Mouse (Mus musculus): Measurements from ENCODE around the gene Zfp358. TPM values are rescaled to one million over a fixed set of nuclear protein-coding genes. Genes with fewer than 3 reads are reported as not detected.

The Zfp358 gene
- polyA plus RNA-seq, 1 experiment from 2014 or later: 53.1 TPM

DNA sequence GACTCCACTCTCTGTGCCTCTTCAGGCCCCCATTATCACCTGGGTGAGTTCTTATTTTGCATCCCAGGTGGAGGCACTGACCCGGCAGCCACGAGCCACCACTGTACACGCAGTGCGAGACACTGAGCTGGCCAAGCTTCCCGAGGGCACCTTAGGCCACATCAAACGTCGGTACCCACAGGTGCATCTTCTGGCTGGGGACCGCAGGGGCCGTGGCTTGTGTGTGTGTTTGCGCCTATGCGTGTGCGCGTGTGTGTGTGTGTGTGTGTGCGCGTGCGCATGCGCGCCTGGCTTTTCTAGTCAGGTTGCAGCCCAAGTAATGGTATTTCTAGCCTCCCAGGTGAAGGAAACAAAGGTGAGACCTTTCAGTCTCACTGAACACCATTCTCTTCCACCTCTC, 39.0 kb downstream of the Zfp358 start:
- WGBS: 94% methylated on average over 18 of the region's 18 CpGs
- peaks cover 50% of the 10 kb centered on the region for H3K36me3 ChIP-seq
- no peak overlapping the region for H3K4me2 ChIP-seq (replicated peaks)
- no peak overlapping the region for H3K4me3 ChIP-seq (replicated peaks)
- no peak overlapping the region for H3K27ac ChIP-seq (replicated peaks)
- H3K9ac ChIP-seq: no peak overlapping the region
- H3K9me3 ChIP-seq (replicated peaks): no peaks in the 10 kb centered on the region
- no peaks in the 10 kb centered on the region for H3K27me3 ChIP-seq
- H3K4me1 ChIP-seq: no peaks in the 10 kb centered on the region
- no peak for ATAC-seq (ENCODE audit: insufficient number of reproducible peaks, low FRiP score, low TSS enrichment, low read depth)

DNA sequence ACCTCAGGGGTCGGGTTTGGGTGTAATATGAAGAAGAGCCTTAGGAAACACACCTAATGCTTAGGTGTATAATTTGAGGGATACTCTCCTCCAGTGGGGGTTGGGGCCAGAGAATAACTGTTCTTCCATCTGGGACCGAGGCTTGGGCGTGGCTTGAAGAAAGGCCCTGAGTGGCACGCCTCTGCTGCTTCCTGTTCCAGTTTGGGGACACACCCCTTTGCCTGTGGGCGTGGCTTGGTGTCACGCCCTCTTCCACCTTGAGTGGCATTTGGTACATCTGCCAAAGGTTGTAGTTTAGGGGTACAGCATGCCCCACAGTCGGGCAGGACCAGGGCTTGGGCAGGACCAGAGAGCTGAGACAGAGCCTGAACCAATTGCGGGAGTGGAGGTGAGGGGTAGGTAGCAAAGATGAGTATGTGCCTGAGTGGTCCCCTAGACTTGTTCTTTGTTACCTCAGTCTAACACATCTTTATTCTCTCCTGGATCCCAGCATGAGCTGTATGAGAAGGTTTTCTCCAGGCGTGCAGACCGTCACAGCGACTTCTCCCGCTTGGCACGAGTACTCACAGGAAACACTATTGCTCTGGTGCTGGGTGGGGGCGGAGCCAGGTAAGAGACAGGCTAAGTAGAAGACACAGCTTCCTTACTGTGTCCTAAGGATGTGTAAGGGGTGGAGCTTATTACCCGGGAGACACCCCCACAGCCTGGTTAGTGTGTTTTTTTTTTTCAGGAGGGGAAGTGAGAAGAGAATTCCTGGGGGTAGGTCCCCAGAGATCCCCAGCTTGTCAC, 43.3 kb downstream of the Zfp358 start:
- peaks cover 81% of the 10 kb centered on the region for H3K36me3 ChIP-seq
- H3K4me2 ChIP-seq (replicated peaks): no peak overlapping the region
- H3K27ac ChIP-seq (replicated peaks): no peak overlapping the region
- no peak overlapping the region for H3K4me3 ChIP-seq (replicated peaks)
- H3K9me3 ChIP-seq (replicated peaks): no peaks in the 10 kb centered on the region
- no peaks in the 10 kb centered on the region for H3K4me1 ChIP-seq
- H3K27me3 ChIP-seq: no peaks in the 10 kb centered on the region
- no peak for ATAC-seq (ENCODE audit: insufficient number of reproducible peaks, low FRiP score, low TSS enrichment, low read depth)
- WGBS: 60% methylated on average over 15 of the region's 15 CpGs
- no peak overlapping the region for H3K9ac ChIP-seq

DNA sequence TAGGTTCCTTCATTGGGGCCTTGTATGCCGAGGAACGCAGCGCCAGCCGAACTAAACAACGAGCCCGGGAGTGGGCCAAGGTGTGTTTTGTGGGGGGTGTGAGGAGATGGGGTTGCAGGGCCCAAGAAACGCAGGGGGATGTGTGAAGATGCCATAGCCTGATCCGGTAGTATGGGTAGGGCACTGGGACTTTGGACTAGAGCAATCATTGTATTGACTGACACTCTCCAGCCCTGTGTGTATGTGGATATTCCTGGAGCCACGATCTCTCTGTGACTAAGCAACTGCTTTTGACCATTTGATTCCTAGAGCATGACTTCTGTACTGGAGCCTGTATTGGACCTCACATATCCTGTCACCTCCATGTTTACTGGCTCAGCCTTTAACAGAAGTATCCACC, 44.0 kb downstream of the Zfp358 start:
- no peaks in the 10 kb centered on the region for H3K4me1 ChIP-seq
- ATAC-seq (ENCODE audit: insufficient number of reproducible peaks, low FRiP score, low TSS enrichment, low read depth): no peak
- H3K36me3 ChIP-seq: peaks cover 81% of the 10 kb centered on the region
- no peak overlapping the region for H3K4me3 ChIP-seq (replicated peaks)
- no peak overlapping the region for H3K4me2 ChIP-seq (replicated peaks)
- H3K27ac ChIP-seq (replicated peaks): no peak overlapping the region
- H3K9ac ChIP-seq: no peak overlapping the region
- H3K27me3 ChIP-seq: no peaks in the 10 kb centered on the region
- H3K9me3 ChIP-seq (replicated peaks): no peaks in the 10 kb centered on the region
- WGBS: 97% methylated on average over 9 of the region's 9 CpGs

DNA sequence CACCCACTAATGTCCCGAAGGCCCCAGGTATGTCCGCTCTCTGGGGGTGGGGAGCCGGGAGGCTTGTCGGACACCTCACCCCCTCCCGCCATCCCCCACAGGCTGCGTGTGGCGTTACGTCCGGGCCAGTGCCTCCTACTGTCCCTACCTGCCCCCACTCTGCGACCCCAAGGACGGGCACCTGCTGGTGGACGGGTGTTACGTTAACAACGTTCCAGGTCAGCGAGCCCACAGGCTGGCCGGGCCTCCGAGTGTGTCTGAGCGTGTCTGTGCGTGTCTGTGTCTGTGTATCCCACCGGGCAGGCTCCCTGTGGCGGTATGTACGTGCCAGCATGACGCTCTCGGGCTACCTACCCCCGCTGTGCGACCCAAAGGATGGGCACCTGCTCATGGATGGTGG, 44.7 kb downstream of the Zfp358 start:
- no peak overlapping the region for H3K27ac ChIP-seq (replicated peaks)
- H3K4me1 ChIP-seq: no peaks in the 10 kb centered on the region
- H3K4me2 ChIP-seq (replicated peaks): no peak overlapping the region
- H3K4me3 ChIP-seq (replicated peaks): no peak overlapping the region
- no peak for ATAC-seq (ENCODE audit: insufficient number of reproducible peaks, low FRiP score, low TSS enrichment, low read depth)
- WGBS: 91% methylated on average over 26 of the region's 26 CpGs
- H3K9me3 ChIP-seq (replicated peaks): no peaks in the 10 kb centered on the region
- H3K36me3 ChIP-seq: peaks cover 80% of the 10 kb centered on the region
- H3K27me3 ChIP-seq: no peaks in the 10 kb centered on the region
- no peak overlapping the region for H3K9ac ChIP-seq

DNA sequence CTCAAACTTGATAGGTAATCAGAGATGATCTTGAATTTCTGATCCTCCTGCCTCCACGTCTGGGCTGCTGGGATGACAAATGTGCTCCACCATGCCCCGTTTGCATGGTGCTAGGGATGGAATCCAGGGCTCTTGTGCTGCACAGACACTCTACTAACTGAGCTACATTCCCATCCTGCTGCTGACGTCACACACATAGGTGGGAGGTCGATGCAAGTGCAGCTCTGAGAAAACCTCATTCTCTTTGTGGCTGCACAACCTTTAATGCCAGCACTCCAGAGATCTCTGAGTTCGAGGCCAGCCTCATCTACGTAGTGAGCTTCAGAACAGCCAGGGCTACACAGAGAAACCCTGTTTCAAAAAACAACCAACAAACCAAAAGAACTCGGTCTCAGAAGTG, 46.2 kb downstream of the Zfp358 start:
- WGBS: 83% methylated on average over 7 of the region's 7 CpGs
- Histone ChIP-seq H3K4me2 (replicated peaks) (no peak overlapping the region), H3K27ac (replicated peaks) (no peak overlapping the region), H3K4me3 (replicated peaks) (no peak overlapping the region), H3K4me1 (no peaks in the 10 kb centered on the region), H3K36me3 (peaks cover 89% of the 10 kb centered on the region), H3K27me3 (no peaks in the 10 kb centered on the region), H3K9me3 (replicated peaks) (no peaks in the 10 kb centered on the region), H3K9ac (no peak overlapping the region)
- ATAC-seq (ENCODE audit: insufficient number of reproducible peaks, low FRiP score, low TSS enrichment, low read depth): no peak

DNA sequence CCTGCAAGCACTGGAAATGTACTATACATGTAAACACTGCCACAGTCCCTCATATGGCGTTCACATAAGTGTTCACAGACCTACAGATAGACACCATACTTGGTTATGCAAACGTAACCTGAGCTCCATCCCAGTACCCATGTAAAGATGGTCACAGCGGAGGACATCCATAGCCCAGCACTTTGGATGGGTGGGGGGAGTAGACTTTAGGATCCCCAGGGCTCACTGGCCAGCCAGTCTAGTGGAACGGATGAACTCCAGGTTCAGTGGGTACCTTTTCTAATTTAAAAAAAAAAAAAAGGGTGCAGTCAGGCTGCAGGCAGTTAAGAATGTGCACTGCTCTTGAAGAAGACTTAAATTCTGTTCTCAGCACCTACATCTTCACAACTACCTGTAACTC, 47.1 kb downstream of the Zfp358 start:
- no peaks in the 10 kb centered on the region for H3K9me3 ChIP-seq (replicated peaks)
- no peak overlapping the region for H3K4me2 ChIP-seq (replicated peaks)
- WGBS: 86% methylated on average over 4 of the region's 4 CpGs
- H3K36me3 ChIP-seq: peaks cover 93% of the 10 kb centered on the region
- no peaks in the 10 kb centered on the region for H3K27me3 ChIP-seq
- H3K4me3 ChIP-seq (replicated peaks): no peak overlapping the region
- H3K4me1 ChIP-seq: no peaks in the 10 kb centered on the region
- H3K9ac ChIP-seq: no peak overlapping the region
- ATAC-seq (ENCODE audit: insufficient number of reproducible peaks, low FRiP score, low TSS enrichment, low read depth): no peak
- H3K27ac ChIP-seq (replicated peaks): no peak overlapping the region

DNA sequence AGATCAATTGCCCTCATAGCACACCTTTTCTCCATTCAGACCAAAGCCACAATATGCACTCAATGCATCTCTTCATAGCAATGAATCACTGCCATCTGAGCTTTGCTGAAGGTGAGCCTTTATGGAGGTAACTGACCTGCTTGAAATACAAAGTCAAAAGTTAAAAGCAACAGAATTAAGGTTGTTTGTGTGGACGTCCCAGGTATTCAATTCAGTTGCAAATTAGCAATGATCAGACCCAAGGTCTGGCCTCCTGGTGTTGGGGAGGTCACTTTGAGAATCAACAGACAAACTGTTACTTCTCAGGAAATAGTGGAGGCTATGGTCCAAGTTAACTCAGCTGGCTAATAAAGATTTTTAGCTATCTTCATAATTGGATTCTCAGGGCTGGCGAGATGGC, 53.6 kb downstream of the Zfp358 start:
- Histone ChIP-seq H3K4me2 (replicated peaks) (no peak overlapping the region), H3K27me3 (no peaks in the 10 kb centered on the region), H3K36me3 (peaks cover 42% of the 10 kb centered on the region), H3K4me1 (no peaks in the 10 kb centered on the region), H3K27ac (replicated peaks) (no peak overlapping the region), H3K4me3 (replicated peaks) (no peak overlapping the region), H3K9me3 (replicated peaks) (0 out of 2 replicates have a peak, but pooled peaks cover 3% of the 10 kb centered on the region), H3K9ac (no peak overlapping the region)
- WGBS: 92% methylated on average over 2 of the region's 2 CpGs
- no peak for ATAC-seq (ENCODE audit: insufficient number of reproducible peaks, low FRiP score, low TSS enrichment, low read depth)

Other genes starting within 250 kb of the Zfp358 start
- 42.2 and 42.6 TPM in 2 replicates for gene Insr, start 213.5 kb upstream of the Zfp358 start, polyA plus RNA-seq (2015; fragmentation: Nextera tagmentation; extraction: Ambion mirVana)
- 0.17 TPM in 1 of 2 replicates, not detected in the other for gene A430078G23Rik, start 139.7 kb upstream of the Zfp358 start, polyA plus RNA-seq (2015; fragmentation: Nextera tagmentation; extraction: Ambion mirVana)
- 9.3 and 10.3 TPM in 2 replicates for gene Arhgef18, start 100.1 kb upstream of the Zfp358 start, polyA plus RNA-seq (2015; fragmentation: Nextera tagmentation; extraction: Ambion mirVana)
- 5.9 and 9.7 TPM in 2 replicates for gene Pex11g, start 25.5 kb upstream of the Zfp358 start, polyA plus RNA-seq (2015; fragmentation: Nextera tagmentation; extraction: Ambion mirVana)
- gene Tex45, start 22.3 kb upstream of the Zfp358 start, polyA plus RNA-seq (2015; fragmentation: Nextera tagmentation; extraction: Ambion mirVana): not detected in 2 replicates
- gene Mcoln1, start 7.3 kb downstream of the Zfp358 start, polyA plus RNA-seq (2015; fragmentation: Nextera tagmentation; extraction: Ambion mirVana): 55.4 and 65.7 TPM in 2 replicates
- 23.8 and 24.3 TPM in 2 replicates for gene Pnpla6, start 22.2 kb downstream of the Zfp358 start, polyA plus RNA-seq (2015; fragmentation: Nextera tagmentation; extraction: Ambion mirVana)
- gene C330021F23Rik, start 74.9 kb downstream of the Zfp358 start, polyA plus RNA-seq (2015; fragmentation: Nextera tagmentation; extraction: Ambion mirVana): 0.51 and 0.53 TPM in 2 replicates
- 15.4 and 16.7 TPM in 2 replicates for gene Camsap3, start 94.2 kb downstream of the Zfp358 start, polyA plus RNA-seq (2015; fragmentation: Nextera tagmentation; extraction: Ambion mirVana)
- 53.7 and 55.7 TPM in 2 replicates for gene Xab2, start 128.2 kb downstream of the Zfp358 start, polyA plus RNA-seq (2015; fragmentation: Nextera tagmentation; extraction: Ambion mirVana)
- 103 and 116 TPM in 2 replicates for gene Pet100, start 128.4 kb downstream of the Zfp358 start, polyA plus RNA-seq (2015; fragmentation: Nextera tagmentation; extraction: Ambion mirVana)
- 0.11 and 0.43 TPM in 2 replicates for gene Pcp2, start 132.4 kb downstream of the Zfp358 start, polyA plus RNA-seq (2015; fragmentation: Nextera tagmentation; extraction: Ambion mirVana)
- 48.4 and 56.0 TPM in 2 replicates for gene Stxbp2, start 137.8 kb downstream of the Zfp358 start, polyA plus RNA-seq (2015; fragmentation: Nextera tagmentation; extraction: Ambion mirVana)
- not detected in 2 replicates for gene Retn, start 162.6 kb downstream of the Zfp358 start, polyA plus RNA-seq (2015; fragmentation: Nextera tagmentation; extraction: Ambion mirVana)
- 0.28 and 0.98 TPM in 2 replicates for gene Mcemp1, start 172.6 kb downstream of the Zfp358 start, polyA plus RNA-seq (2015; fragmentation: Nextera tagmentation; extraction: Ambion mirVana)
- gene Fcor, start 179.2 kb downstream of the Zfp358 start, polyA plus RNA-seq (2015; fragmentation: Nextera tagmentation; extraction: Ambion mirVana): 8.1 and 10.7 TPM in 2 replicates
- 38.8 and 40.6 TPM in 2 replicates for gene Trappc5, start 183.2 kb downstream of the Zfp358 start, polyA plus RNA-seq (2015; fragmentation: Nextera tagmentation; extraction: Ambion mirVana)
- gene Fcer2a, start 201.0 kb downstream of the Zfp358 start, polyA plus RNA-seq (2015; fragmentation: Nextera tagmentation; extraction: Ambion mirVana): 0.16 and 0.26 TPM in 2 replicates
- not detected in 2 replicates for gene Clec4g, start 227.5 kb downstream of the Zfp358 start, polyA plus RNA-seq (2015; fragmentation: Nextera tagmentation; extraction: Ambion mirVana)

All from embryonic facial prominence, embryonic 15.5 days (tissue).